ENCODE assay signal across 17 mouse cellular contexts in the genomic region with DNA sequence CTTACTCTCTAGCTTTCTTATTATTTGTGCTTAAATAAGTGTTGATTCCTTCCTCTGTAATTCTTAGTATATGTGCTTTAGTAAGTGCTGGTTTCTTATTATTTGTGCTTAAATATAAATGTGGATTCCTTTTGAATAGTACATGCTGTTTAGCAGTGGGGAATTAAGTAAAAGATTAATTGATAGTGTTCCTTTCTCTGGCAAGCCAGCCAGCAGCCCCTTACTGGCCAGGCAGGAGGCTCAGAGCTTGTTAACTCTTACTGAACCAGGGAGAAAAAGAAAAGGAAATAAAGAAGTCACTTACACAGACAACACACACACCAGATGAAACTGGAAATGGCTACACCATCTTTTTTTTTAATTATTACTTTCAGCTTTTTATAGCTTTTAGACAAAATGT.
"Had no signal": no experiment of that assay in that cellular context is flagged by ENCODE, and none has a peak within 500 bp of the region (broad histone marks: within the 10 kb centered on the region; RNA-seq: fewer than 3 reads in every experiment).

No protein-coding gene starts in this region.

- H3K4me1 ChIP-seq: lung, embryonic 15.5 days; megakaryocyte, embryonic 14.5 days; midbrain, embryonic 13.5 days; midbrain, embryonic 15.5 days; neural tube, embryonic 12.5 days; stomach, embryonic 15.5 days had no signal

- H3K27ac ChIP-seq: lung, embryonic 15.5 days; macrophage; midbrain, embryonic 13.5 days; midbrain, embryonic 15.5 days; neural tube, embryonic 12.5 days; stomach, embryonic 15.5 days; stomach, postnatal 0 days had no signal

- DNase-seq: lung, adult 2 months; lung, postnatal 14 days; lung, postnatal 36 days; right cerebral cortex, postnatal 14 days; thymus, adult 2 months; thymus, postnatal 25 days; thymus, postnatal 4 days had no signal

- H3K36me3 ChIP-seq: lung, embryonic 15.5 days; midbrain, embryonic 13.5 days; midbrain, embryonic 15.5 days; neural tube, embryonic 12.5 days; stomach, embryonic 15.5 days had no signal

- H3K9ac ChIP-seq: lung, embryonic 15.5 days; midbrain, embryonic 13.5 days; midbrain, embryonic 15.5 days; neural tube, embryonic 12.5 days; stomach, embryonic 15.5 days had no signal

- ATAC-seq: lung, postnatal 0 days; midbrain, embryonic 13.5 days; midbrain, embryonic 15.5 days had no signal

- H3K27me3 ChIP-seq: lung, embryonic 15.5 days; megakaryocyte, embryonic 14.5 days; midbrain, embryonic 13.5 days; midbrain, embryonic 15.5 days; neural tube, embryonic 12.5 days; stomach, embryonic 15.5 days had no signal

- H3K9me3 ChIP-seq: lung, embryonic 15.5 days; megakaryocyte, embryonic 14.5 days; midbrain, embryonic 13.5 days; midbrain, embryonic 15.5 days; neural tube, embryonic 12.5 days; stomach, embryonic 15.5 days had no signal

- H3K4me2 ChIP-seq: lung, embryonic 15.5 days; midbrain, embryonic 11.5 days; midbrain, embryonic 13.5 days; midbrain, embryonic 15.5 days; neural tube, embryonic 12.5 days; stomach, embryonic 15.5 days had no signal

- H3K4me3 ChIP-seq: lung, embryonic 15.5 days; megakaryocyte, embryonic 14.5 days; midbrain, embryonic 13.5 days; midbrain, embryonic 15.5 days; neural tube, embryonic 12.5 days; stomach, embryonic 15.5 days had no signal
